Mouse (Mus musculus) E14TG2a.4 (cell line): ENCODE results near the gene Dnah12.

ENCODE experiments used
- CTCF ChIP-seq: conservative IDR thresholded peaks from 2 replicates; pipeline ENCODE4 v1.5.1; 2014; ENCODE audit warnings: low read length
- NANOG ChIP-seq: IDR thresholded peaks from 2 replicates; pipeline ENCODE4 v1.6.1; 2014; ENCODE audit warnings: borderline replicate concordance, low read length, mixed read lengths

DNA sequence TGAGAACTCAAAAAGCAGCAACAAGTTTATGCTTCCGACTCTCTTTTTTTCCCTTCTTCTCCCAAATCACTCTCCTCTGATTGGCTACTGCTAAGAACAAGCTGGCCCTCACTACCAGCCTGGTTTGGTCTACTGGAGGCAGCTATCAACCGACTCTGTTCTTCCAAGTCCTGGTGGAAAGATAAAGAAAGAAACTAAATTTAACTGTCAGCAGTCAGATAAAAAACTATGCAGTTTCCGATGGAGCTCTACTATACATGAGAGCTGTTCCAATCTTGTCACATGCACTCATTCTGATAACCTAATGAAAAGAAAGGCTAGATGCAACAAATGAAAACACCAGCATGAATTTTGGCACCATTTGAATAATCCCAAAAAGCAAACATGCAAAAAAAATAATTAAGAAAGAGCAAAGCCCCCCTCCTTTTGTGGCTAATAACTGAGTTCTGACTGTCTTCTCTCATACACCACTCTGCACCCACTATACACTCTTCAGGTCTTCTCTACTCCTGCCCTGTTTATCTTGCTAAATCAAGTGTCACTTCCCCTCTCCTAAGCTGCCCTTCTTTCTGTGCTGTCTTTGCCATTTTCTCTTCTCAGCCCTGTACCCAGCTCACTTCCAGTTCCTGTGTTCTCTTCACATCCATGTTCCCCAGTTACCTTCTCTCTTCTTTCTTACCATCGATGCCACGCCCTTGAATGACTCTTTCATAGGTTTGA is 230.8 kb downstream of the Dnah12 start:
- TF ChIP-seq CTCF (no peak), NANOG (no peak)
